Mouse (Mus musculus): ENCODE measurements around the gene Klhl31. TPM values are rescaled to one million over a fixed set of nuclear protein-coding genes. Genes with fewer than 3 reads are reported as not detected.

Gene Klhl31
- 0.06 and 0.75 TPM in 2 replicates for polyA plus RNA-seq (2012; rRNA removed)

- TF ChIP-seq CTCF (IDR thresholded peaks at IDR 0.05; ENCODE audit: borderline replicate concordance, control insufficient read depth, extremely low read depth, insufficient read depth, low read length, poor library complexity) (no peak), POLR2A (IDR thresholded peaks at IDR 0.05; ENCODE audit: control insufficient read depth, extremely low read depth, insufficient read depth, low read length, poor library complexity) (no peak)
- 65% methylated on average over 10 of the region's 10 CpGs for WGBS
- Histone ChIP-seq H3K4me3 (ENCODE audit: control insufficient read depth, insufficient read depth, low read length) (no peak within 1 kb of the TSS), H3K4me1 (replicated peaks; ENCODE audit: control insufficient read depth, insufficient read depth, low read length) (no peaks in the 10 kb centered on the region), H3K27ac (ENCODE audit: control insufficient read depth, insufficient read depth, low read length) (no peak within 1 kb of the TSS), H3K27me3 (ENCODE audit: control insufficient read depth, insufficient read depth, low read length) (no peaks in the 10 kb centered on the region), H3K36me3 (ENCODE audit: control insufficient read depth, insufficient read depth, low read length) (no peaks in the 10 kb centered on the region)
- no peak for DNase-seq
These were observed at the start of gene Klhl31 for GRCm38 (mm10) chr9:77636450-77636951. Klhl31 (plus strand) TSS chr9:77636500.

- DNase-seq = no peak
- no peaks in the 10 kb centered on the region for H3K27me3 ChIP-seq (ENCODE audit: control insufficient read depth, insufficient read depth, low read length)
- H3K36me3 ChIP-seq (ENCODE audit: control insufficient read depth, insufficient read depth, low read length) = no peaks in the 10 kb centered on the region
- H3K4me3 ChIP-seq (ENCODE audit: control insufficient read depth, insufficient read depth, low read length) = no peak overlapping the region
- TF ChIP-seq POLR2A (IDR thresholded peaks at IDR 0.05; ENCODE audit: control insufficient read depth, extremely low read depth, insufficient read depth, low read length, poor library complexity) = no peak
- no peak for TF ChIP-seq CTCF (IDR thresholded peaks at IDR 0.05; ENCODE audit: borderline replicate concordance, control insufficient read depth, extremely low read depth, insufficient read depth, low read length, poor library complexity)
- WGBS = 83% methylated on average over 6 of the region's 6 CpGs
- no peak overlapping the region for H3K27ac ChIP-seq (ENCODE audit: control insufficient read depth, insufficient read depth, low read length)
- no peaks in the 10 kb centered on the region for H3K4me1 ChIP-seq (replicated peaks; ENCODE audit: control insufficient read depth, insufficient read depth, low read length)
These were observed 49.3 kb upstream of the Klhl31 start for GRCm38 (mm10) chr9:77586806-77587591.

GRCm38 (mm10) chr9:77587616-77588015 is 48.7 kb upstream of the Klhl31 start:
- Histone ChIP-seq H3K4me3 (ENCODE audit: control insufficient read depth, insufficient read depth, low read length) (no peak overlapping the region), H3K36me3 (ENCODE audit: control insufficient read depth, insufficient read depth, low read length) (no peaks in the 10 kb centered on the region), H3K4me1 (replicated peaks; ENCODE audit: control insufficient read depth, insufficient read depth, low read length) (peaks cover 3% of the 10 kb centered on the region), H3K27me3 (ENCODE audit: control insufficient read depth, insufficient read depth, low read length) (no peaks in the 10 kb centered on the region), H3K27ac (ENCODE audit: control insufficient read depth, insufficient read depth, low read length) (no peak overlapping the region)
- TF ChIP-seq CTCF (IDR thresholded peaks at IDR 0.05; ENCODE audit: borderline replicate concordance, control insufficient read depth, extremely low read depth, insufficient read depth, low read length, poor library complexity) (no peak), POLR2A (IDR thresholded peaks at IDR 0.05; ENCODE audit: control insufficient read depth, extremely low read depth, insufficient read depth, low read length, poor library complexity) (no peak)
- no peak for DNase-seq
- 97% methylated on average over 7 of the region's 7 CpGs for WGBS

- TF ChIP-seq CTCF (IDR thresholded peaks at IDR 0.05; ENCODE audit: borderline replicate concordance, control insufficient read depth, extremely low read depth, insufficient read depth, low read length, poor library complexity) = no peak
- TF ChIP-seq POLR2A (IDR thresholded peaks at IDR 0.05; ENCODE audit: control insufficient read depth, extremely low read depth, insufficient read depth, low read length, poor library complexity) = no peak
- no peaks in the 10 kb centered on the region for H3K36me3 ChIP-seq (ENCODE audit: control insufficient read depth, insufficient read depth, low read length)
- H3K4me3 ChIP-seq (ENCODE audit: control insufficient read depth, insufficient read depth, low read length) = no peak overlapping the region
- no peak for DNase-seq
- H3K27ac ChIP-seq (ENCODE audit: control insufficient read depth, insufficient read depth, low read length) = no peak overlapping the region
- H3K4me1 ChIP-seq (replicated peaks; ENCODE audit: control insufficient read depth, insufficient read depth, low read length) = peaks cover 6% of the 10 kb centered on the region
- H3K27me3 ChIP-seq (ENCODE audit: control insufficient read depth, insufficient read depth, low read length) = no peaks in the 10 kb centered on the region
- WGBS = 88% methylated on average over 2 of the region's 2 CpGs
These were observed 46.8 kb upstream of the Klhl31 start for GRCm38 (mm10) chr9:77589496-77589895.

GRCm38 (mm10) chr9:77592423-77592822 is 43.9 kb upstream of the Klhl31 start:
- no peaks in the 10 kb centered on the region for H3K27me3 ChIP-seq (ENCODE audit: control insufficient read depth, insufficient read depth, low read length)
- TF ChIP-seq CTCF (IDR thresholded peaks at IDR 0.05; ENCODE audit: borderline replicate concordance, control insufficient read depth, extremely low read depth, insufficient read depth, low read length, poor library complexity) = no peak
- TF ChIP-seq POLR2A (IDR thresholded peaks at IDR 0.05; ENCODE audit: control insufficient read depth, extremely low read depth, insufficient read depth, low read length, poor library complexity) = no peak
- no peak overlapping the region for H3K4me3 ChIP-seq (ENCODE audit: control insufficient read depth, insufficient read depth, low read length)
- peak overlapping the region; percentile 18; the same call in 1 of the 2 replicates for H3K27ac ChIP-seq (ENCODE audit: control insufficient read depth, insufficient read depth, low read length)
- peaks cover 6% of the 10 kb centered on the region for H3K4me1 ChIP-seq (replicated peaks; ENCODE audit: control insufficient read depth, insufficient read depth, low read length)
- no peaks in the 10 kb centered on the region for H3K36me3 ChIP-seq (ENCODE audit: control insufficient read depth, insufficient read depth, low read length)
- peak; percentile 74 for DNase-seq
- WGBS = 6% methylated on average over 4 of the region's 4 CpGs

GRCm38 (mm10) chr9:77595006-77595626 is 41.2 kb upstream of the Klhl31 start:
- Histone ChIP-seq H3K36me3 (ENCODE audit: control insufficient read depth, insufficient read depth, low read length) (no peaks in the 10 kb centered on the region), H3K4me3 (ENCODE audit: control insufficient read depth, insufficient read depth, low read length) (no peak overlapping the region), H3K27ac (ENCODE audit: control insufficient read depth, insufficient read depth, low read length) (no peak overlapping the region), H3K27me3 (ENCODE audit: control insufficient read depth, insufficient read depth, low read length) (no peaks in the 10 kb centered on the region), H3K4me1 (replicated peaks; ENCODE audit: control insufficient read depth, insufficient read depth, low read length) (peaks cover 6% of the 10 kb centered on the region)
- no peak for DNase-seq
- TF ChIP-seq POLR2A (IDR thresholded peaks at IDR 0.05; ENCODE audit: control insufficient read depth, extremely low read depth, insufficient read depth, low read length, poor library complexity) (no peak), CTCF (IDR thresholded peaks at IDR 0.05; ENCODE audit: borderline replicate concordance, control insufficient read depth, extremely low read depth, insufficient read depth, low read length, poor library complexity) (no peak)
- WGBS = 91% methylated on average over 12 of the region's 12 CpGs

Measured in thymus, adult 2 months (tissue).